Mouse (Mus musculus): ENCODE results near the gene Tm9sf2. TPM values are rescaled to one million over a fixed set of nuclear protein-coding genes. Genes with fewer than 3 reads are reported as not detected.

The Tm9sf2 gene
- polyA plus RNA-seq, 1 experiment from 2014 or later: 125 TPM

DNA sequence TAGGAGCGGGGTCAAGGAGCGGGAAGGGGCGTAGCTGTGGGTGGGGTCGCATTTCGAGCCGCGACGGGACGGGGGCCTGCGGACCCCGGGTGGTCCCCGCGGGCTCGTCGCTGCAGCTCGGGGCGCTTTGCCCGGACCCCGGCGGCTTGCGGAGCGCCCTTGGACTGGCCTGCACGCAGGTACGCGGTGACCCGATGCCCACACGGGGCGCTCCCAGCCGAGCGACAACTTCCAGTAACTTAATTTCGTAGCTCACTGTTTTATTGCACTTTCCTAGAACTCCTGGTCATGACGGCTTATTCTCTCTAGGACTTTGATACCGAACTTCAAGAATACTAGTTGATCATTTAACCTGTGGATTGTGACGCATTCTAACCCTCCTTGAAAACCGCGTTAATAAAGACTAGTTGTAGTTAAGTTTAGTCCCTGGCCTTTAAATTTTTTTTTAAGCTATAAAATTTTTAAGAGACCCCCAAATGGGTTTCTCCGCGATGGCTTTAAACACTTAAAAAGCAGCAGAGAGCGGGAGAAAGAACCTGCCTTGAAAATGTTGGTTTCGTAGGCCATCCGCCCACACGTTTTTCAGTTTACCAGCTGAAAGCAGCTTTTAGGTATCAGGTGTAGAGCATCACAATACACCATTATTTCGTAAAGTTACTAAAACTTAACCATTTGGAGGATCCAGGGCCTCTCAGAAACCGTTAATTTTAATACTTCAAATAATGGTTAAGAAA lies 810 bp downstream of the Tm9sf2 start:
- 6% methylated on average over 41 of the region's 44 CpGs for WGBS
- H3K4me1 ChIP-seq (replicated peaks; ENCODE audit: control insufficient read depth, insufficient read depth, low read length): peaks cover 7% of the 10 kb centered on the region
- ATAC-seq (replicated peaks; ENCODE audit: low FRiP score) (no peak), DNase-seq (ENCODE audit: low spot score) (no peak)
- H3K9ac ChIP-seq (ENCODE audit: low read length): peak overlapping the region; percentile 91
- no peaks in the 10 kb centered on the region for H3K27me3 ChIP-seq (ENCODE audit: control insufficient read depth, insufficient read depth, low read length)
- peak overlapping the region; percentile 78 for H3K4me3 ChIP-seq (ENCODE audit: low read depth, low read length)
- peak overlapping the region; percentile 79 for H3K27ac ChIP-seq (ENCODE audit: low read depth, low read length)
- no peaks in the 10 kb centered on the region for H3K9me3 ChIP-seq (ENCODE audit: control insufficient read depth, low read length)
- peak overlapping the region; percentile 49 for H3K4me2 ChIP-seq (ENCODE audit: low read depth, low read length, severe bottlenecking)
- no peaks in the 10 kb centered on the region for H3K36me3 ChIP-seq (ENCODE audit: control insufficient read depth, insufficient read depth, low read length)

DNA sequence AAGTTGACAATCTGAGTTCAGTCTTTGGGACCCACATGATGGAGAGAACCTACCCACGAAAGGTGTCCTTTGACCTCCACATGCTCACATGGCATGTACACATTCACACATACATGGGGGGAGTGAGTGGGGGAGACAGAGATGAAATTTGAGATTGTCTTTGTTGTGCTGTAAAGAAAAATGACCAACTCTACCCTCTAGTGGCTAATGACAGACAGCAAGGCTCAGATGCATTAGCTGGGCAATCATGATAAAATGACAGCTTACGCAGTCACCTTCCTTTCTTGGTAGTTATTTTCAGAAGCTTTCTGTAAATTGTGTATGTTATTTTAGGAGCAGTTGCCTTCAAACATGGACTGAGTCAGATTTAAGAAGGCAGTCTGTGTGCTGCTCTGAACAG lies 4.8 kb downstream of the Tm9sf2 start:
- no peak overlapping the region for H3K9ac ChIP-seq (ENCODE audit: low read length)

DNA sequence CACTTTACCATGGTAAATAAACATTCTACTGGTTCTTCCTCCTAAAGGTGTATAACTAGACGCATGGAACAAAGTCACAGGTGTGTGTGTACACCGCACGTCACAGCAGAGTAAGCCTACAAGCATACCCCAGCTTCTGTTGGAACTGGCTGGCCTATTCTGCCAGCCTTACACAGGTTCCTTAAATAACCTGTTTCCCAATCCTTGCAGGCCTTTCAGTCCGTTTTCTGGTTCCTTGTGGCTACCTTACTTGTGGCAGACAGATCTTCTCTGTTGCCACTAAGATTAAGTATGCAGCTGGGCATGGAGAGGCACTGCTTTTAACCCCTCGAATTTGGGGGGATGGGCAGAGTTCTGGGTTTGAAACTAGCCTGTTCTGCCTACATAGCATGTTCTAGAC lies 5.5 kb downstream of the Tm9sf2 start:
- Histone ChIP-seq H3K27ac (ENCODE audit: low read depth, low read length) (no peak overlapping the region), H3K9ac (ENCODE audit: low read length) (no peak overlapping the region), H3K9me3 (ENCODE audit: control insufficient read depth, low read length) (no peaks in the 10 kb centered on the region), H3K4me2 (ENCODE audit: low read depth, low read length, severe bottlenecking) (no peak overlapping the region), H3K4me3 (ENCODE audit: low read depth, low read length) (no peak overlapping the region), H3K27me3 (ENCODE audit: control insufficient read depth, insufficient read depth, low read length) (no peaks in the 10 kb centered on the region), H3K36me3 (ENCODE audit: control insufficient read depth, insufficient read depth, low read length) (no peaks in the 10 kb centered on the region), H3K4me1 (replicated peaks; ENCODE audit: control insufficient read depth, insufficient read depth, low read length) (peaks cover 3% of the 10 kb centered on the region; the same call in 1 of the 2 replicates)
- WGBS: 91% methylated on average over 5 of the region's 5 CpGs
- no peak for ATAC-seq (replicated peaks; ENCODE audit: low FRiP score)
- DNase-seq (ENCODE audit: low spot score): no peak

More for the DNA sequence above, 4.8 kb downstream of the Tm9sf2 start:
- DNase-seq (ENCODE audit: low spot score) (no peak), ATAC-seq (replicated peaks; ENCODE audit: low FRiP score) (no peak)
- H3K27ac ChIP-seq (ENCODE audit: low read depth, low read length): no peak overlapping the region
- H3K9me3 ChIP-seq (ENCODE audit: control insufficient read depth, low read length): no peaks in the 10 kb centered on the region
- H3K36me3 ChIP-seq (ENCODE audit: control insufficient read depth, insufficient read depth, low read length): no peaks in the 10 kb centered on the region
- H3K27me3 ChIP-seq (ENCODE audit: control insufficient read depth, insufficient read depth, low read length): no peaks in the 10 kb centered on the region
- H3K4me3 ChIP-seq (ENCODE audit: low read depth, low read length): no peak overlapping the region
- no peak overlapping the region for H3K4me2 ChIP-seq (ENCODE audit: low read depth, low read length, severe bottlenecking)
- WGBS: 96% methylated on average over 2 of the region's 2 CpGs
- H3K4me1 ChIP-seq (replicated peaks; ENCODE audit: control insufficient read depth, insufficient read depth, low read length): peaks cover 3% of the 10 kb centered on the region; the same call in 1 of the 2 replicates

DNA sequence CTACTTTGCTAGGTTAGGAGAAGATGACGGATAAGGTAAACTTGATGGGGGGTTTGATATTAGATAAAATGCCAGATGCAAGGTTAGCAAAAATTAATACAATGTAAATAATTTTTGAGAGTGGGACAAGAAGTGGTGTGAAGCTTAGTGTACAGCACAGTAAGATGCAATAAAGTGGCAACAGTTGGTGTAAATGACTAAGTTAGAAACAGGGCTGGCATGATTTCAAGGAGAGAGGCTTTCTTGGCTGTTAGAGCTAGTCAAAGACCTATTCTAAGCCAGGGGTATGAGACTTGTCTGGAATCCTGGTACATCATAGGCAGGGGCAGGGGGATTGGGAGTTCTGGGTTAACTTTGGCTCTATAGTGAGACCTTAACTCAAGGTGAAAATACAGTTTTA lies 9.4 kb downstream of the Tm9sf2 start:
- Histone ChIP-seq H3K9me3 (ENCODE audit: control insufficient read depth, low read length) (no peaks in the 10 kb centered on the region), H3K4me3 (ENCODE audit: low read depth, low read length) (no peak overlapping the region), H3K27me3 (ENCODE audit: control insufficient read depth, insufficient read depth, low read length) (no peaks in the 10 kb centered on the region), H3K4me1 (replicated peaks; ENCODE audit: control insufficient read depth, insufficient read depth, low read length) (no peaks in the 10 kb centered on the region), H3K4me2 (ENCODE audit: low read depth, low read length, severe bottlenecking) (no peak overlapping the region), H3K27ac (ENCODE audit: low read depth, low read length) (no peak overlapping the region), H3K36me3 (ENCODE audit: control insufficient read depth, insufficient read depth, low read length) (no peaks in the 10 kb centered on the region), H3K9ac (ENCODE audit: low read length) (no peak overlapping the region)
- WGBS: 98% methylated on average over 1 of the region's 1 CpGs
- no peak for ATAC-seq (replicated peaks; ENCODE audit: low FRiP score)
- DNase-seq (ENCODE audit: low spot score): no peak

DNA sequence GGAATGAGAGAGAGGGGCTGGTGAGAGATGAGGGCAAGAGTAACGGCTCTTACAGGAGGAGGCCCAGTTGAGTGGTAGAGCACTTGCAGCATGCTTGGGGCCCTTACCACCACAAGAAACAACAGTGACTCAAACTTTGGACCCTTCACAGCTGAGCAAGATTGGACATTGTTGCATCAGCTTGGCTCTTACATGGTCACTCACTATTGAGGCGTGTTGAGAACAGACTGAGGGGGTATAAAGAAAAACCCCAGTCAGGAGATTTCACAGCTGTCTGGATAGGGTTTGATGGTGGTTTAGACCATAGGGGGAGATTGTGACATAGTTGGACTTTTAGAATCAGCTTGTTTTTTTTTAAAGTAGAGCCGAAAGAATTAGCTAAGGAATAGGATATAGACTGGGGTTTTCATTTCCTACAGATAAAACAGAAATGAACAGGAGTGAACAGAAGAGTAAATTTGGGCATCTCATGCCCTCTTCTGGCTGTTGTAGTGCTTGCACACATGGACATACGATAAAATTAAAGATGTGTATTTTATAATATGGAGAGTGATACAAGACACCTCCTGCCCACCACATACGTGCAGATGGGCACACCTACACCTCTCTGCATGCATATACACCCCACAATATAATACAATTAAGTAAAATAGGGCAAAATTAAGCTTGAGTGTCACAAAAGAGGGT lies 23.4 kb downstream of the Tm9sf2 start:
- Histone ChIP-seq H3K27me3 (ENCODE audit: control insufficient read depth, insufficient read depth, low read length) (no peaks in the 10 kb centered on the region), H3K9ac (ENCODE audit: low read length) (no peak overlapping the region), H3K9me3 (ENCODE audit: control insufficient read depth, low read length) (no peaks in the 10 kb centered on the region), H3K27ac (ENCODE audit: low read depth, low read length) (no peak overlapping the region), H3K4me1 (replicated peaks; ENCODE audit: control insufficient read depth, insufficient read depth, low read length) (no peaks in the 10 kb centered on the region), H3K4me3 (ENCODE audit: low read depth, low read length) (no peak overlapping the region), H3K4me2 (ENCODE audit: low read depth, low read length, severe bottlenecking) (no peak overlapping the region), H3K36me3 (ENCODE audit: control insufficient read depth, insufficient read depth, low read length) (no peaks in the 10 kb centered on the region)
- ATAC-seq (replicated peaks; ENCODE audit: low FRiP score) (no peak), DNase-seq (ENCODE audit: low spot score) (no peak)
- 88% methylated on average over 5 of the region's 5 CpGs for WGBS

DNA sequence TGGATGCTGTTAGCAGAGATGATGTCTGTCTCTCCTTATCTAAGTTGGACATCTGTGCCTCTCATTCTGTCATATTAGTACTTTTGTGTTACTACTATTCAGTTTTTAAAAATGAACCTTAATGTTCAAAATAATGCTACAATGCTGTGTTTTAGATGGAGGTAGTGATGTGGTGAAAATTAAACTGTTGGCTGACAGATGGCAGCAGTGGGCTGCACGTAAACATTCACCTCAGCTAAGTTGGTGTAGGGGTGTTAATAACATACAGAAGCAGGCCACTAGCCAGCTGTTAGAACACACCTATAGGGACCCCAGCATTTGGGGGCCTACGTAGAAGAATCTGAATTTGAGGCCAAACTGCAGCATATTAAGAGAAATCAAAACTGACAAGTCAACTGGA lies 24.8 kb downstream of the Tm9sf2 start:
- no peaks in the 10 kb centered on the region for H3K9me3 ChIP-seq (ENCODE audit: control insufficient read depth, low read length)

DNA sequence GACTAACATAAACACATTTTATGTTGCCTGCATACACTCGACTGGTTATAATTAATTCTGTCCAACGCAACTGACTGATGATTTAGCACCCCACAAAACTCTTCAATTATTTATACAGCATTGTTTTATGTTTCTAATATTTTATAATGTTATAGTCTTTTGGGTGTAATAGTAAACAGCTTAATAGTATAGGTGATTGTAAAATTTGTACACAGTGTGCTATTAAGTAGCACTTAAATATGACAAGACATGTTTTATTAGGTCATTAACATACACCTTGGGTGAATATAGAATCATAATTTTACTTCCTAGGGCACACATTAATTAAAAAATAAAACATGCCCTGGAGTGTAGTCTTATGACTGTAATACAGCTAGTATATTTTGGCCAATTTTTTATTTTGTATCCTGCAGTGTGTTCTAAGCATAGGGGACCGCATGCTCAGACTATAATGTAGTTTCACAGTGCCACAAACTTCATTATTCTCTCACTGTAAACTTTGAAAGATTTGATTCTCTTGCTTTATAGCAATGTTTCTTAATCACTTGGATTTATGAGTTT lies 29.6 kb downstream of the Tm9sf2 start:
- Histone ChIP-seq H3K9ac (ENCODE audit: low read length) (no peak overlapping the region), H3K4me1 (replicated peaks; ENCODE audit: control insufficient read depth, insufficient read depth, low read length) (no peaks in the 10 kb centered on the region), H3K4me3 (ENCODE audit: low read depth, low read length) (no peak overlapping the region), H3K27me3 (ENCODE audit: control insufficient read depth, insufficient read depth, low read length) (no peaks in the 10 kb centered on the region), H3K4me2 (ENCODE audit: low read depth, low read length, severe bottlenecking) (no peak overlapping the region), H3K36me3 (ENCODE audit: control insufficient read depth, insufficient read depth, low read length) (peaks cover 7% of the 10 kb centered on the region; the same call in 1 of the 2 replicates), H3K27ac (ENCODE audit: low read depth, low read length) (no peak overlapping the region), H3K9me3 (ENCODE audit: control insufficient read depth, low read length) (no peaks in the 10 kb centered on the region)
- no peak for DNase-seq (ENCODE audit: low spot score)
- 93% methylated on average over 3 of the region's 3 CpGs for WGBS
- ATAC-seq (replicated peaks; ENCODE audit: low FRiP score): no peak

More for the DNA sequence above, 24.8 kb downstream of the Tm9sf2 start:
- no peaks in the 10 kb centered on the region for H3K36me3 ChIP-seq (ENCODE audit: control insufficient read depth, insufficient read depth, low read length)
- DNase-seq (ENCODE audit: low spot score) (no peak), ATAC-seq (replicated peaks; ENCODE audit: low FRiP score) (no peak)
- H3K4me3 ChIP-seq (ENCODE audit: low read depth, low read length): no peak overlapping the region
- no peak overlapping the region for H3K4me2 ChIP-seq (ENCODE audit: low read depth, low read length, severe bottlenecking)
- no peaks in the 10 kb centered on the region for H3K27me3 ChIP-seq (ENCODE audit: control insufficient read depth, insufficient read depth, low read length)
- WGBS: 87% methylated on average over 2 of the region's 2 CpGs
- no peak overlapping the region for H3K27ac ChIP-seq (ENCODE audit: low read depth, low read length)
- H3K4me1 ChIP-seq (replicated peaks; ENCODE audit: control insufficient read depth, insufficient read depth, low read length): no peaks in the 10 kb centered on the region
- no peak overlapping the region for H3K9ac ChIP-seq (ENCODE audit: low read length)

DNA sequence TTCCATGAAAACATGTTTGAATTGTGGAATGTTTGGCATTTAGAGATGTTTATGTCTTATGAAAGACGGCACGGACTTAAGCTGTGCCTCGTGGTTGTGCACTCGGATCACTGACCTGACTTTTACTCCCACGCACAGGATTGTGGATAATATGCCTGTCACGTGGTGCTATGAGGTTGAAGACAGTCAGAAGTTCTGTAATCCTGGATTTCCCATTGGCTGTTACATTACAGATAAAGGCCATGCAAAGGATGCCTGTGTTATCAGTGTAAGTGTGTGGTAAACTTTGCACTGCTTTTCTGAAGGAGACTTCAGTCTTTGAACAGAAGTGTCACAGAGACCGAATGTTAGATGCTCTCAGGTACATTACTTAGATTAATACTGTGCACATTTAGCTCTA lies 30.4 kb downstream of the Tm9sf2 start:
- Histone ChIP-seq H3K36me3 (ENCODE audit: control insufficient read depth, insufficient read depth, low read length) (peaks cover 7% of the 10 kb centered on the region; the same call in 1 of the 2 replicates), H3K27me3 (ENCODE audit: control insufficient read depth, insufficient read depth, low read length) (no peaks in the 10 kb centered on the region), H3K9ac (ENCODE audit: low read length) (no peak overlapping the region), H3K4me1 (replicated peaks; ENCODE audit: control insufficient read depth, insufficient read depth, low read length) (no peaks in the 10 kb centered on the region), H3K4me2 (ENCODE audit: low read depth, low read length, severe bottlenecking) (no peak overlapping the region), H3K4me3 (ENCODE audit: low read depth, low read length) (no peak overlapping the region), H3K27ac (ENCODE audit: low read depth, low read length) (no peak overlapping the region), H3K9me3 (ENCODE audit: control insufficient read depth, low read length) (no peaks in the 10 kb centered on the region)
- DNase-seq (ENCODE audit: low spot score): no peak
- WGBS: 96% methylated on average over 7 of the region's 7 CpGs
- no peak for ATAC-seq (replicated peaks; ENCODE audit: low FRiP score)

Measured in forebrain, embryonic 11.5 days (tissue).